Mouse (Mus musculus) brain, embryonic 14.5 days (tissue): ENCODE measurements around the gene Myo6.

Source experiments
- CTCF ChIP-seq: fragments of 200-500 bp; IDR thresholded peaks from 2 replicates; pipeline ENCODE4 v1.5.1; 2012; ENCODE audit warnings: inconsistent platforms, mild to moderate bottlenecking, moderate library complexity, borderline replicate concordance; ENCODE audit not compliant: insufficient read depth, insufficient read length; ENCODE audit errors: extremely low read depth
- POLR2A ChIP-seq: fragments of 200-500 bp; IDR thresholded peaks from 2 replicates; pipeline ENCODE4 v1.6.1; 2012; ENCODE audit warnings: mild to moderate bottlenecking, inconsistent platforms, borderline replicate concordance; ENCODE audit not compliant: poor library complexity, insufficient read depth, insufficient read length, severe bottlenecking; ENCODE audit errors: extremely low read depth

DNA sequence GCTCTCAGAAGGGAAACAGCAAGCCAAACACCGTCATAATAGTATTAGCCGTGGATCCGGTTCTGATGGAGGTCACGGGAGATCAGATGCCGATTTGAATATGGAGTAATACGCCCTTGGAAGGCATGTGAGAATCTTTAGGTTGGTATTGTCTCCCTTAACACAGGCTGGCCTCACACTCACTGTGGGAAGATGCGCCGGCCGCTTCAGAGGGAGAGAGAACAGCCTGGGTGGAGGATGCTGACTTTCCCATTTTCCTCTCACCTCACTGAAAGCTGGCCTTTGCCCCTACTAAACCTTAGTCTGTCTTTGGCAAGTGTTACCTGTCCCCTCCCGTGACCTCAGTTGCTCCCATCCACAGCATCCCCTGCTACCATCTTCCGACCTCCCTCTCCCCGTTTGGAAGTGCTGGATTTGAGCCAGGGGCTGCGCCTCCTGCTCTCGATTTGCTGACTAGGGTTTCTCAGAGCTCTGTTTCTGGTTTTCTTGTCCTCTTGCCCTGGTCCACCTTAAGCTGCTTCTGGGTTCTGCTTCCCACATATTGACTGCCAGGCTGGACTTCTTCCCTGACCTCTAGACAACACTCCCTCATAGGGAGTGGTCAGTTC, 169.3 kb downstream of the Myo6 start:
- TF ChIP-seq POLR2A, result no peak
- no peak for TF ChIP-seq CTCF
